Mouse (Mus musculus) layer of hippocampus, postnatal 25 days (tissue): ENCODE data around the gene Man1b1. TPM values are rescaled to one million over a fixed set of nuclear protein-coding genes. Genes with fewer than 3 reads are reported as not detected.

ENCODE experiments used
- DNase-seq, 2 experiments: peaks; one replicate each; pipeline ENCODE4 v3.0.0; 2022; ENCODE audit warnings: mixed read lengths in 2 of 2, low spot score in 1 of 2; ENCODE audit errors: extremely low spot score in 1 of 2
- total RNA-seq, 2 experiments: library from RNA; stranded (reverse); gene quantifications; 2 replicates each; pipeline ENCODE4 v1.2.3; 2021

Man1b1 gene
- total RNA-seq, 2 experiments from 2014 or later = 53.7 to 56.1 TPM

GRCm38 (mm10) chr2:25398065-25398464 is 65.9 kb downstream of the Man1b1 start:
- DNase-seq = no peak

- no peak for DNase-seq
Measured at GRCm38 (mm10) chr2:25399051-25399450, 66.9 kb downstream of the Man1b1 start, which contains the start of gene Npdc1. Npdc1 (plus strand) TSS chr2:25399351.

GRCm38 (mm10) chr2:25400291-25400690 is 68.2 kb downstream of the Man1b1 start:
- DNase-seq = no peak

GRCm38 (mm10) chr2:25400764-25401163 is 68.6 kb downstream of the Man1b1 start:
- peak in 1 of 2 experiments; percentile 56 for DNase-seq

Other genes with a start within 250 kb of the Man1b1 start
- not detected for gene Noxa1, start 237.2 kb upstream of the Man1b1 start, total RNA-seq
- 10 to 100 TPM; 27.5 to 35.7 TPM for gene Nrarp, start 151.6 kb upstream of the Man1b1 start, total RNA-seq
- 1 to 10 TPM; 1.5 TPM for gene Tor4a, start 135.5 kb upstream of the Man1b1 start, total RNA-seq
- gene Nelfb, start 120.8 kb upstream of the Man1b1 start, total RNA-seq = 10 to 100 TPM; 55.8 to 58.9 TPM
- under 1 TPM in 1 of 2 experiments, not detected in 1; 0.32 TPM for gene Stpg3, start 117.7 kb upstream of the Man1b1 start, total RNA-seq
- under 1 TPM in 1 of 2 experiments, not detected in 1; 0.59 TPM for gene Fam166a, start 113.6 kb upstream of the Man1b1 start, total RNA-seq
- 100 to 1,000 TPM; 330 to 361 TPM for gene Tubb4b, start 107.6 kb upstream of the Man1b1 start, total RNA-seq
- not detected for gene Slc34a3, start 98.0 kb upstream of the Man1b1 start, total RNA-seq
- not detected for gene Rnf224, start 95.6 kb upstream of the Man1b1 start, total RNA-seq
- 100 to 1,000 TPM; 230 to 231 TPM for gene Rnf208, start 90.1 kb upstream of the Man1b1 start, total RNA-seq
- gene Cysrt1, start 89.9 kb upstream of the Man1b1 start, total RNA-seq = under 1 TPM in 1 of 2 experiments, not detected in 1; 0.79 TPM
- 1 to 10 TPM; 3.3 to 5.2 TPM for gene AL732309.1, start 85.5 kb upstream of the Man1b1 start, total RNA-seq
- 10 to 100 TPM; 38.1 to 40.5 TPM for gene Tmem203, start 76.9 kb upstream of the Man1b1 start, total RNA-seq
- gene Tprn, start 69.7 kb upstream of the Man1b1 start, total RNA-seq = 10 to 100 TPM; 27.0 to 29.4 TPM
- 10 to 100 TPM; 69.2 to 71.6 TPM for gene Ssna1, start 59.9 kb upstream of the Man1b1 start, total RNA-seq
- 10 to 100 TPM; 85.1 to 86.5 TPM for gene Anapc2, start 59.9 kb upstream of the Man1b1 start, total RNA-seq
- gene Tmem210, start 44.2 kb upstream of the Man1b1 start, total RNA-seq = not detected
- not detected for gene Lrrc26, start 42.4 kb upstream of the Man1b1 start, total RNA-seq
- gene Grin1, start 13.2 kb upstream of the Man1b1 start, total RNA-seq = 100 to 1,000 TPM; 405 to 487 TPM
- gene Dpp7, start 24.0 kb downstream of the Man1b1 start, total RNA-seq = 10 to 100 TPM; 30.7 to 31.7 TPM
- 10 to 100 TPM; 14.2 to 14.3 TPM for gene Uap1l1, start 33.3 kb downstream of the Man1b1 start, total RNA-seq
- gene Sapcd2, start 40.0 kb downstream of the Man1b1 start, total RNA-seq = 1 to 10 TPM; 5.8 to 6.0 TPM
- 10 to 100 TPM; 15.3 to 18.0 TPM for gene Entpd2, start 63.5 kb downstream of the Man1b1 start, total RNA-seq
- gene Npdc1, start 67.0 kb downstream of the Man1b1 start, total RNA-seq = 100 to 1,000 TPM; 427 to 450 TPM
- gene Fut7, start 90.9 kb downstream of the Man1b1 start, total RNA-seq = under 1 TPM; 0.12 to 0.49 TPM
- 100 to 1,000 TPM; 160 to 172 TPM for gene Abca2, start 96.4 kb downstream of the Man1b1 start, total RNA-seq
- under 1 TPM; 0.47 to 0.73 TPM for gene Clic3, start 124.5 kb downstream of the Man1b1 start, total RNA-seq
- 10 to 100 TPM; 56.6 to 58.9 TPM for gene Paxx, start 128.8 kb downstream of the Man1b1 start, total RNA-seq
- 100 to 1,000 TPM; 329 to 404 TPM for gene Ptgds, start 137.7 kb downstream of the Man1b1 start, total RNA-seq
- not detected for gene Lcn12, start 161.6 kb downstream of the Man1b1 start, total RNA-seq
- 100 to 1,000 TPM; 114 to 131 TPM for gene Fbxw5, start 168.4 kb downstream of the Man1b1 start, total RNA-seq
- gene C8g, start 169.4 kb downstream of the Man1b1 start, total RNA-seq = 1 to 10 TPM in 1 of 2 experiments, under 1 TPM in 1; 0.87 to 1.1 TPM
- gene Traf2, start 214.6 kb downstream of the Man1b1 start, total RNA-seq = 10 to 100 TPM in 1 of 2 experiments, 1 to 10 TPM in 1; 9.5 to 10.5 TPM
- gene Edf1, start 225.5 kb downstream of the Man1b1 start, total RNA-seq = 100 to 1,000 TPM; 211 to 232 TPM
- gene Mamdc4, start 242.5 kb downstream of the Man1b1 start, total RNA-seq = 1 to 10 TPM; 1.9 to 2.3 TPM
- 10 to 100 TPM; 67.9 to 75.4 TPM for gene Phpt1, start 242.9 kb downstream of the Man1b1 start, total RNA-seq
- 100 to 1,000 TPM; 104 to 117 TPM for gene Ajm1, start 249.4 kb downstream of the Man1b1 start, total RNA-seq